ENCODE assay signal across 15 mouse cellular contexts in genomic region chr13:35811361-35812190, GRCm38 (mm10).
A peak's percentile ranks its signal among the peaks of the same experiment; 100 is the strongest.
DNase-seq lines count a peak whose midpoint lies in the region; ATAC-seq and TF ChIP-seq lines count a peak whose summit lies in the region.
"Had no signal": no experiment of that assay in that cellular context is flagged by ENCODE, and none has a peak within 500 bp of the region (broad histone marks: within the 10 kb centered on the region; RNA-seq: fewer than 3 reads in every experiment).

No protein-coding gene starts in this region.

- H3K27ac ChIP-seq in gastrocnemius, adult 2 months = no peak overlapping the region; the same call in 1 of the 2 replicates
- H3K27ac ChIP-seq in liver, adult 2 months (replicated peaks; ENCODE audit: insufficient read depth, low read depth, low read length) = no peak overlapping the region
- H3K27ac ChIP-seq in liver, postnatal 0 days (ENCODE audit: low read depth) = no peak overlapping the region
- H3K27ac ChIP-seq: limb, embryonic 15.5 days; stomach, postnatal 0 days had no signal

- H3K36me3 ChIP-seq in liver, adult 2 months (ENCODE audit: control insufficient read depth, insufficient read depth, low read length) = no peaks in the 10 kb centered on the region
- H3K36me3 ChIP-seq in liver, postnatal 0 days (replicated peaks; ENCODE audit: insufficient read depth, low read length) = peaks cover 7% of the 10 kb centered on the region

- peak; percentile 61 for DNase-seq in gastrocnemius, adult 2 months
- no peak for DNase-seq in gastrocnemius, postnatal 25 days
- DNase-seq in liver, adult 2 months (ENCODE audit: extremely low read depth, low read depth, low spot score) = peak; percentile 21
- no peak for DNase-seq in liver, postnatal 0 days
- peak; percentile 67 for DNase-seq in brain, adult 2 months (ENCODE audit: low read depth, low spot score)
- peak; percentile 39 to 51 for DNase-seq in cerebellum, postnatal 10 days
- DNase-seq in urinary bladder, adult 18-20 months (ENCODE audit: low spot score in 2 of 2) = no peak
- no peak for DNase-seq in embryo, embryonic 11 days
- DNase-seq: adrenal gland, postnatal 25 days; kidney, adult 8-10 months; lung, adult 18-20 months had no signal

- no peak overlapping the region for H3K4me2 ChIP-seq in liver, postnatal 0 days (ENCODE audit: low read depth, low read length)
- H3K4me2 ChIP-seq: limb, embryonic 15.5 days; midbrain, embryonic 11.5 days had no signal

- no peaks in the 10 kb centered on the region for H3K9me3 ChIP-seq in liver, postnatal 0 days (ENCODE audit: low read length)
- H3K9me3 ChIP-seq: limb, embryonic 15.5 days had no signal

- peaks cover 9% of the 10 kb centered on the region; the same call in 1 of the 2 replicates for H3K79me2 ChIP-seq in liver, adult 2 months (ENCODE audit: control insufficient read depth, insufficient read depth, low read length)

- TF ChIP-seq CTCF in gastrocnemius, adult 2 months (IDR thresholded peaks at IDR 0.05) = no peak
- TF ChIP-seq CTCF in liver, adult 2 months (IDR thresholded peaks at IDR 0.05; ENCODE audit: low read depth, low read length) = no peak
- no peak for TF ChIP-seq CTCF in liver, postnatal 0 days (IDR thresholded peaks at IDR 0.05; ENCODE audit: low read depth)

- H3K4me3 ChIP-seq in gastrocnemius, adult 2 months = peak overlapping the region; percentile 2; the same call in 1 of the 2 replicates
- no peak overlapping the region for H3K4me3 ChIP-seq in liver, adult 2 months (ENCODE audit: insufficient read depth, low read depth, low read length)
- no peak overlapping the region for H3K4me3 ChIP-seq in liver, postnatal 0 days (ENCODE audit: low read depth, low read length)
- H3K4me3 ChIP-seq: limb, embryonic 15.5 days had no signal

- no peak for TF ChIP-seq POLR2A in liver, adult 2 months (IDR thresholded peaks at IDR 0.05; ENCODE audit: extremely low read depth, insufficient read depth, low read length)

- H3K4me1 ChIP-seq in liver, adult 2 months (ENCODE audit: control insufficient read depth, insufficient read depth, low read length) = no peaks in the 10 kb centered on the region
- H3K4me1 ChIP-seq in liver, postnatal 0 days (ENCODE audit: insufficient read depth) = peaks cover 43% of the 10 kb centered on the region

- no peaks in the 10 kb centered on the region for H3K27me3 ChIP-seq in liver, adult 2 months (ENCODE audit: control insufficient read depth, insufficient read depth, low read length)
- no peaks in the 10 kb centered on the region for H3K27me3 ChIP-seq in liver, postnatal 0 days (ENCODE audit: insufficient read depth, low read length)
- H3K27me3 ChIP-seq: limb, embryonic 15.5 days had no signal

- no peak overlapping the region for H3K9ac ChIP-seq in liver, adult 2 months (ENCODE audit: low read depth, low read length)
- no peak overlapping the region for H3K9ac ChIP-seq in liver, postnatal 0 days (replicated peaks)
- H3K9ac ChIP-seq: limb, embryonic 15.5 days had no signal

- 84% methylated on average over 11 of the region's 11 CpGs for WGBS in liver, adult 2 months
- WGBS in liver, postnatal 0 days (ENCODE audit: insufficient replicate concordance) = 80% methylated on average over 11 of the region's 11 CpGs

- no peak for TF ChIP-seq EP300 in liver, postnatal 0 days (IDR thresholded peaks at IDR 0.05; ENCODE audit: low read depth)

- intact Hi-C loops in gastrocnemius, adult 2 months (cut with DNase I) = no loop called here

- ATAC-seq in liver, postnatal 0 days = no peak
- ATAC-seq: forebrain, embryonic 14.5 days had no signal

Comparison
In these comparisons a context has a peak if more than half of its experiments do, and no peak if none do; other contexts are left out.
1. DNase-seq: peak in gastrocnemius, adult 2 months (single experiment), liver, adult 2 months (single experiment), brain, adult 2 months (single experiment) and cerebellum, postnatal 10 days (2 of 2); none in gastrocnemius, postnatal 25 days (single experiment), liver, postnatal 0 days (single experiment), urinary bladder, adult 18-20 months (0 of 2) and embryo, embryonic 11 days (single experiment).